Mouse (Mus musculus) thymus, postnatal 36 days (tissue): Measurements from ENCODE around the gene Pemt.
A peak's percentile ranks its signal among the peaks of the same experiment; 100 is the strongest.

Experiments used
- DNase-seq, 2 experiments: peaks; one replicate each; pipeline ENCODE4 v3.0.0; 2022; ENCODE audit warnings: mixed read lengths in 2 of 2

Pemt gene

DNA sequence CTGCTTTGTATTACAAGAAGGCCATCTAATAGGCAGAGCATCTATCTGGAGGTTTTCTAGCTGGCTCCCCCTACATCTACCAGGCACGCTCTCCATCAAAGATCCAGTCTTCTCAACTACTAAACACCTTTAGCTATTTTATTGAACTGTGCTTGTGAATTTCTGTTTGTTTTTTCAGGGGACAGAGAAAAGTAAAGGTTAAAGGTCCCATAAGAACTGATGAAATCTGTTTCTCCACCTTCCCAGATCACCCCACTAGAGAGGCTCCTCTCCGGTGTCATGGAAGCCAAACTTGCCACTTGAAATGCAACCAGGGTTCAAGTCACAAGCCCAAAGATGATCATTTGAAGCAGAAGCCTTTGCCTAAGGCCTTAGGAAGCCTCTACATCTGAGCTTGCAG lies 2.6 kb upstream of the Pemt start:
- DNase-seq: no peak

DNA sequence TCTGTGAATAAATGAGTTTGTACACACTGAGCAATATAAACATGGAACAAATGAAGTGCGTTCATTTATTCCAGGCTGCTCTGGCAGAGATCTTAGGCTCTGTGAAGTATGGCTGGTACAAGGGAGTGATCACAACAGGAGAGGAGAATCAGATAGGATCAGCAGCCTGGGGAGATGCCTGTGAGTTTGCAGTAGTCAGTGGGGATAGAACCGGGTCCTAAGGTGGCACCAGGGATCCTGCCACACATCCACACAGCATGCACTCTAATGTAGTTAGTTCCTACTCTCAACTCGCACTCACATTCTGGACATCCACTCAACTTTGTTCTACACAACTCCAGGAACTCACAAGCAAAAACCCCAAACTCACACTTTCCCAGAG lies 622 bp downstream of the Pemt start:
- no peak for DNase-seq

DNA sequence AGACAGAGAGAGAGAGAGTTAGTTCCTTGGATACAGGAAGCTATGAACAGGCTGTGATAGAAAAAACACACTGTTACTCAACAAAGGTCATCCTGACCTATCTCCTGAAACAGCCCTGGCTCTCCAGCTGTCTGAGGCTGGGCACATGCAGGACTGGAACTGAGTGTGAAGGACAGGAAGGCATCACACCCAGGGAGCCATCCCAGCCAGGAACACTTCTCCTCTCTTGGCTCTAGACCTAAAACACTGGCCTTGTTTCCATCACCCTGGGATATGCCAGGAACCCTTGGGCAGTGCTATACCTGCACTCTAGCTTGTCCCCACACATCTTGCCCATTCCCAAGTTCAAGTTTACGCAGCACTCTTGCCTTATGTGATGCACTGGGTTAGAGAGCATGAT lies 1.5 kb downstream of the Pemt start:
- no peak for DNase-seq

DNA sequence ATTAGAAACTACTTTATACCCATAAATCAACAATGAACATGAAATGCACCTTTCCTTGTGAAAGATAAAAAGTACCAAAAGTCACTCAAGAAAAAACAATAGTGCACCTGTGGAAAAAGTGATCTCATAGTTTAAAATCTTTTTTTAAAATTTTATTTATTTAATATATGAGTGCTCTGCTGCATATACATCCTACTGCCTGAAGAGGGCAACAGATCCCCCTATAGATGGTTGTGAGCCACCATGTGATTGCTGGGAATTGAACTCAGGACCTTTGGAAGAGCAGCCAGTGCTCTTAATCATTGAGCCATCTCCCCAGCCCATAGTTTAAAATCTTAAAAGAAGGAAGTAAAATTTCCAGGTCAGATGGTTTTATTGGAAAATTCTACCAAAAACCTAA lies 4.0 kb downstream of the Pemt start:
- DNase-seq: no peak

DNA sequence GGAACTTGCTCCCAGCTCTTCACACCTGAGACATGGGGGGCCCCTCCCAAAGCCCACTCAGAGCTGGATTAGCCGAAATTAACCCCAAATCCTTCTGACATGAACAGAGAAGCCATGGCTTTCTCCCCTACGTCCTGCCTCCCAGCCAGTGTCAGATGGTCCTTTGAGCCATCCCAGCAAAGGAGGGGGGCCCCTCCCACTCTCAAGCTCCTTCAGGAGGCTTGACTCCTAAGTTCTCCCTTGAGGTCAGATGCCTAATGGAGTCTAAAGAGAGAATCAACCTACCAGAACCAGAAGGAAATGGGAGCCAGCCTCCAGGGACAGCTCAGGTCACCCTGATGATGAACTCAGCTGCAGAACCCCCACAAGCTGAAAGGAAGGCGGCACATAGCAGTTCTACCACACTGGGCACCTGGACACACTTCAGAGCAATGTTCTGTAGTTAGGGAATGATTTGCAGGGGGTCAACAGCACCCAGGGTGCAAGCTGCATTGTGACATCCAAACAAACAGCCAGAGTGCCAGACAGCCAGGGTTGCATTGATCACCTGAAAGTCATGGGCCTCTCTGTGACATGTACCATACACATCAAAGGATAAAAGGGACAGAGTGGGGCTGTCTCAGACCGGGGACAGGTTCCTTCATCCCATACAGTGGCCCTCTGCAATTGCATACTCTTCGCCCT lies 9.6 kb downstream of the Pemt start:
- no peak for DNase-seq

DNA sequence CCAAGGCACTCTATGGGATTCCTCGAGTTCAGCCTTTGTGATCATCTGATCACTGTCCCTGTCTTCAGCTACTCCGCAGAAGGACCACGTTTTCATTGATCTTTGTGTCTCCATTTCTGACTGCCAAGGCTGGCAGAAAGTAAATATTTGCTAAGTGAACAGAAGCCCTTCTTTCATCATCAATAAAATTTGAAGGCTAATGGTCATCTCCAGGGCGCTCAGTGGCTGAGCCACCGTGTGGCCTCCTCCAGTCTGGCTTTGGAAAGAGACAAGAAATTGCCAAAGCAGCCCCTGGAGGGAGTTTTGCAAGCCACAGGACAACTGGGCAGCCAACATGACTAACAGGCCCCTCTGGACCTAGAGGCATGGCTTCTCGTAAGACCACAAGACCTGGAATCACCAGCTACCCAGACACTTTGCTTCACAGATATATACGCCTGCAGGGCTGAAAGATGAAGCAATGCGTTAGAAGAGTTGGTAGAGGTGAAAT lies 11.3 kb downstream of the Pemt start:
- no peak for DNase-seq

- no peak for DNase-seq
These were observed 12.0 kb downstream of the Pemt start for GRCm38 (mm10) chr11:60034293-60034692.

- peak; percentile 57 to 68 for DNase-seq
These were observed 13.5 kb downstream of the Pemt start for GRCm38 (mm10) chr11:60032586-60033430.

DNA sequence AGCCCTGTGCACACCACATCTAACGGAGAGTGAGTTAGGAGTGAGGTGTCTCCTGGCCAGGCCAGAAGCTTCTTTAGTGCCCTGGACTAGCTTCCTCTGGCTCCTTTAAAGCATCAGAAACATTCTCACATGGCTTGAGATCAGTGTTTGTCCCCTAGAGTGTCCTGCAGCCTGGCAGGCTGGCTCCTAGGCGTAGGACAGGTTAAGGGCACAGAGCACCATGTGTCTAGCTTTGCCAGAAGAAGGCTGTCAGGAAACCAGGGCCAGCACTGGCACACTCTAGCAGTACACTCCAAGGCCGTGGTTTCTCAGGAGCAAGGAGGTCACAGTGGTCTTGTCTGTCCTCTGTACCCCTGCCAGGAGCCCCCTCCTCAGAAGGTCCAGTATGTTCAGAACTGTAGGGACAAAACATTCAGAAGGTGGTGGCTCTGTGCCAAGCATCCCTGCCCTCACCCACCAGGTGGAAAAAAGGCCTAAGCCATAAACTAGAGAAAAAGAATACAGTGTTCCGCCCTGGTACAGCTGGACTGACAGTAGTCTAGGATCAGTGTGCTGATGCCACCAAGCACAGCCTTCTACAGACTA lies 15.4 kb downstream of the Pemt start:
- no peak for DNase-seq

GRCm38 (mm10) chr11:60029976-60030375 lies 16.3 kb downstream of the Pemt start:
- peak; percentile 31 to 58 for DNase-seq

GRCm38 (mm10) chr11:60027913-60028875 lies 18.1 kb downstream of the Pemt start:
- DNase-seq: no peak

GRCm38 (mm10) chr11:60027272-60027671 lies 19.0 kb downstream of the Pemt start:
- DNase-seq: peak; percentile 76 to 83

GRCm38 (mm10) chr11:60026166-60026565 lies 20.1 kb downstream of the Pemt start:
- DNase-seq: no peak

DNA sequence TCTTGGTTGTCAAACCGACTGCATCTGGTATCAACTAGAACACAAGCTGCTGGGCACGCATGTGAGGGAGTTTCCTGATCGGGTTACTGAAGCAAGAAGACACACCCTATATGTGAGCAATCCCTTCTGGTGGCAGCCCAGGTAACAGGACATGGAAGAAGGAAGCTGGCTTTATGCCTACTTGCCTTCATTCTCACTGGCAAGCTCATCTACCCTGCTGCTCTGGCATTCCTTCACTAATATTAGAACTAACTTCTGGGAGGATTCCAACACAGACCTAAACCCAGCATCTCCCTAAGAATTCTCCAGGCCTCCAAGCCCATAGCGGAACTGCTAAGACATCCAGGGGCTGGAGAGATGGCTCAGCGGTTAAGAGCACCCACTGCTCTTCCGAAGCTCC lies 25.1 kb downstream of the Pemt start:
- DNase-seq: no peak

- no peak for DNase-seq
These were observed 29.6 kb downstream of the Pemt start for GRCm38 (mm10) chr11:60016726-60017125.

DNA sequence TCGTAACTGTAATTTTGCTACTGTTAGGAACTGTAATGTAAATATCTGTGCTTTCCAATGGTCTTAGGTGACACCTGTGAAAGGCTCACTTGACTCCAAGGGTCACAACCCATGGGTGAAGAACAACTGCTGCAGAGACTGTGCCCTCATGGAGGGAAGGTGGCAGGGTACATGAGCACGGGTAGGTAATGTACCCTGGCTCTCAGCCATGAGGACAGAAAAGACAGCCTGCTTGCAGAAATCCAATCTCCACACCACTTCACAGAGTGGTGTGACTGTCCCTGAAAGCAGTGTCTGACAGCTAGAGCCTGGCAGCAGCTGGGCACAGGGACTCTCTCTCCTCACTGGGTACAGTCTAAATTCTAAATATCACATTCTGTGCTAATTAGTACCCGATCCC lies 34.8 kb downstream of the Pemt start:
- no peak for DNase-seq

DNA sequence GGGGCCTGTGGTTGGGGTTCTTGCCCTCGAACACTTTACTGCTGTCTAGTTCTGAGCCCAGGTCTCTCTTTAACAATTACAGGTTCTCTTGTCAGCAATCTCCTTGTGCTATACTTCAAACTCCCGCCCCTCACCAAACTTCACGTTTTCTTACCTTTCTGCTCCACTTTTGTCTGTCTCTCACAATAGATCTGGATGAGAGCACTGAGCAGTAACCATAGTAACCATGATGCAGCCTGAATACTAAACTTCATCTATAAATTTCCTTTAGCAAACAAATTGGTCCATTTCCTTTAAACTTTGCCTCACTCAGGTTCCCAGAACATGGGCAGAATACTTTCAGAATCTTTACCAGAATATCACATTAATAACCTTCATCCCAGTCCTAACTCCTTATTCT lies 36.8 kb downstream of the Pemt start:
- DNase-seq: no peak

DNA sequence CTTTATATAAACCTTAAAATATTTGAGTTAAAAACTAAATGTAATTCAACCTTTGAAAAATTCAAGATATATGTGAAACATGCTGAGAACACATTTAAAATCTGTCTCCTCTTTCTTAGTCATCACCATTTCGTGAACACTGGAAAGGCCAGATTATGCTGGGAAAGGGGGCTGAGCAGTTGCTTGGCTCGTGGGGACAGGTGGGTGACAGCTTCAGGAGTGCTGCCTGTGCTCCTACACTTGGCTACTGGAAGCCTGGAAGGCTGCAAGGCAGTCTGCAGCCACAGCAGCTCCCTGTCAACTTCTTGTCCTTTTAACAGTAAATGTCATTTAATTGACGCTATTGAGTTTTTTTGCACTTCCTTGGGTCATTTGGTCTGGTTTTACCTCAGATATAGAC lies 40.4 kb downstream of the Pemt start:
- DNase-seq: no peak

DNA sequence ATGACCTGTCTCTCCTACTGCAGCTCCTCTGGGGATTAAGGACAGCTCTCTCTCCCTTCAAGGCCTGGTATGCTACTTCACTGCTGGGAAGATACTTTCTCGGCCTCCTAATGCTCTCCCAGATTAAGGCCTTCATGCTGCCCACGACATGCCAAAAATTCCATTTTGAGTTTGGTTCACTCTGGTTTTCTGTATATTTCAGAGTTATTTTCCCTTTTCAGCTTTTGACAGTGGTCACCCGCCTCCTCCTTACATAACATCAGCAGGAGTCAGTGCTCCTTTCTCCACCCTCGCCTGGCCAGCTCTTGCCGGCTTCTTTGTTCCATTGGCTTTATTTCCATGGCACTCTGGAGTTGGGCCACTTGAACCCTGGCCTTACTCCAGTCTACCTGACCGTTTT lies 41.6 kb downstream of the Pemt start:
- no peak for DNase-seq

- no peak for DNase-seq
These were observed 42.5 kb downstream of the Pemt start for GRCm38 (mm10) chr11:60003811-60004210.

GRCm38 (mm10) chr11:60001231-60001980 lies 44.9 kb downstream of the Pemt start:
- no peak for DNase-seq

GRCm38 (mm10) chr11:59994318-59994717 lies 52.0 kb downstream of the Pemt start:
- DNase-seq: no peak
